Comparison of ENCODE assay signal across 13 mouse cellular contexts in the genomic region with DNA sequence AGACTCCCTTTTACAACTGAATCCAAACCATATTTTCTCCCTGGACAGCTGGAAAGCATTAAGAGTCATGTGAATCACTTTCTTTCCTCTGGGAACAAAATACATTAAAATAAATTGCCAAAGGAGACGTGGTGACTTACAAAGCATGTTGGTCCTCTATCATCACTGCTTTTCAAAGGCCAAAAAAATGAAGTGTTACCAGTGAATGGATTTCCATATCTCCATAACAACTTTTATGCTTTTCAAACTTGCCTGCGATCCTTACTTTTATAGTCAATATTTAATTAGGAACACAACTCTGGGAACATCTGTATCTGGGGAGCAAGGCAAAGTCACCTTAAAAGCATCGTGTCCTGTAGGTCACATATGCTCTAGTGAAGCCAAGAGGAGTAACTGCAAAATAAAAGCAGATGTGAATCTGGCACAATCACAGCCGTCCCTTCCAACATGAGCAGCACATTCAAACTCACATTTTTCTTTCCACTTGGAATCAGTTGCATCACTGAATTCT.
DNase-seq lines count a peak whose midpoint lies in the region; ATAC-seq and TF ChIP-seq lines count a peak whose summit lies in the region.
"Had no signal": no experiment of that assay in that cellular context is flagged by ENCODE, and none has a peak within 500 bp of the region (broad histone marks: within the 10 kb centered on the region; RNA-seq: fewer than 3 reads in every experiment).

No protein-coding gene starts in this region.

- peak; percentile 73 for DNase-seq in lung, postnatal 0 days (ENCODE audit: low spot score)
- no peak for DNase-seq in lung, adult 18-20 months
- DNase-seq in embryo, embryonic 9.5 days (ENCODE audit: extremely low spot score) = peak; percentile 6
- DNase-seq in gastrocnemius, adult 2 months = peak; percentile 51
- no peak for DNase-seq in right cerebral cortex, adult 18-20 months
- DNase-seq in urinary bladder, postnatal 25 days (ENCODE audit: low spot score) = no peak
- no peak for DNase-seq in ovary, postnatal 14 days (ENCODE audit: low spot score)
- DNase-seq: liver; thymus, postnatal 14 days had no signal

- TF ChIP-seq EP300 in lung, postnatal 0 days (IDR thresholded peaks at IDR 0.05) = no peak

- H3K4me2 ChIP-seq in lung, postnatal 0 days (replicated peaks; ENCODE audit: low read depth, low read length) = no peak overlapping the region
- H3K4me2 ChIP-seq in limb, embryonic 15.5 days = no peak overlapping the region
- H3K4me2 ChIP-seq: midbrain, embryonic 13.5 days had no signal

- no peak overlapping the region for H3K27ac ChIP-seq in lung, postnatal 0 days (ENCODE audit: low read length)
- H3K27ac ChIP-seq in gastrocnemius, adult 2 months = peak overlapping the region; percentile 40
- peak overlapping the region; percentile 68 for H3K27ac ChIP-seq in limb, embryonic 15.5 days
- H3K27ac ChIP-seq: midbrain, embryonic 13.5 days had no signal

- H3K4me1 ChIP-seq in lung, postnatal 0 days (ENCODE audit: insufficient read depth, low read depth, low read length) = no peaks in the 10 kb centered on the region
- peaks cover 14% of the 10 kb centered on the region for H3K4me1 ChIP-seq in limb, embryonic 15.5 days
- H3K4me1 ChIP-seq: midbrain, embryonic 13.5 days had no signal

- WGBS in lung, postnatal 0 days = 44% methylated on average over 4 of the region's 4 CpGs
- WGBS in limb, embryonic 15.5 days = 21% methylated on average over 4 of the region's 4 CpGs

- H3K4me3 ChIP-seq in lung, postnatal 0 days (ENCODE audit: low read depth, low read length) = no peak overlapping the region
- no peak overlapping the region for H3K4me3 ChIP-seq in gastrocnemius, adult 2 months
- H3K4me3 ChIP-seq in limb, embryonic 15.5 days = no peak overlapping the region
- H3K4me3 ChIP-seq: erythroblast, embryonic 14.5 days; midbrain, embryonic 13.5 days had no signal

- no peaks in the 10 kb centered on the region for H3K27me3 ChIP-seq in lung, postnatal 0 days (replicated peaks; ENCODE audit: insufficient read depth, low read length)
- H3K27me3 ChIP-seq in limb, embryonic 15.5 days = no peaks in the 10 kb centered on the region
- H3K27me3 ChIP-seq: midbrain, embryonic 13.5 days had no signal

- intact Hi-C loops in gastrocnemius, adult 2 months (cut with DNase I) = no loop called here

- peak; percentile 38 for ATAC-seq in lung, postnatal 0 days
- ATAC-seq in limb, embryonic 15.5 days (ENCODE audit: insufficient number of reproducible peaks, low FRiP score, low TSS enrichment, low read depth) = peak; percentile 74; the same call in 1 of the 2 replicates
- ATAC-seq: inflammation-experienced regulatory T-cells, adult 6 months; midbrain, embryonic 13.5 days had no signal

- no peaks in the 10 kb centered on the region for H3K36me3 ChIP-seq in lung, postnatal 0 days (ENCODE audit: insufficient read depth, low read length)
- H3K36me3 ChIP-seq in limb, embryonic 15.5 days = no peaks in the 10 kb centered on the region
- H3K36me3 ChIP-seq: midbrain, embryonic 13.5 days had no signal

- no peak overlapping the region for H3K9ac ChIP-seq in lung, postnatal 0 days (replicated peaks; ENCODE audit: low read depth)
- no peak overlapping the region for H3K9ac ChIP-seq in limb, embryonic 15.5 days
- H3K9ac ChIP-seq: midbrain, embryonic 13.5 days had no signal

- no peak for TF ChIP-seq CTCF in lung, postnatal 0 days (IDR thresholded peaks at IDR 0.05)
- no peak for TF ChIP-seq CTCF in gastrocnemius, adult 2 months (IDR thresholded peaks at IDR 0.05)

- H3K9me3 ChIP-seq in lung, postnatal 0 days (ENCODE audit: low read length) = no peaks in the 10 kb centered on the region
- H3K9me3 ChIP-seq in limb, embryonic 15.5 days = no peaks in the 10 kb centered on the region
- H3K9me3 ChIP-seq: midbrain, embryonic 13.5 days had no signal

Comparison
In these comparisons a context has a peak if more than half of its experiments do, and no peak if none do; other contexts are left out.
1. DNase-seq: peak in lung, postnatal 0 days (single experiment), embryo, embryonic 9.5 days (single experiment) and gastrocnemius, adult 2 months (single experiment); none in lung, adult 18-20 months (0 of 2), right cerebral cortex, adult 18-20 months (single experiment), urinary bladder, postnatal 25 days (single experiment) and ovary, postnatal 14 days (single experiment).